Mouse (Mus musculus): ENCODE results near the gene Olfr1198.

Olfr1198 gene

DNA sequence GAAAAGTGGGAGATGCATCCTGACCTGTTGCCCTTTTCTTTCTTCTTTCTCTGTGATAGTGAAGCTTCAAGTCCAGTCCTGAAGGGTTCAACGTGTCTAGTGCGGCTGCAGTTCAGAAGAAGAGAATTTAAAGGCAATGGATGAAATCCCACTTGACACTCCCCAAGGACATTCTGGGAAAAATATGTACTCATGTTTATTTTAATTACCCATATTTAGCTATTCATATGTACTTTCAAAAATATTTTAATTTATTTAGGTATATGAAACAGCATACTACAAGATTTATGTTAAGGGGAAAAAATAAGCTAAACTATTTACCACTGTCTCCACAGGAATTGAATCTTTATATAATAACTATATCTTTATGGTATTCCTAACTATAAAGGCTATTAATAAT, at the start of gene Olfr1198:
Olfr1198 (minus strand) TSS at position 101 of the 400 bp plus-strand sequence.
- Histone ChIP-seq H3K9me3 (ENCODE audit: low read length) (no peaks in the 10 kb centered on the region), H3K4me1 (replicated peaks; ENCODE audit: low read depth, low read length) (no peaks in the 10 kb centered on the region), H3K36me3 (ENCODE audit: insufficient read depth, low read length) (no peaks in the 10 kb centered on the region), H3K27me3 (ENCODE audit: insufficient read depth, low read length) (no peaks in the 10 kb centered on the region), H3K4me3 (replicated peaks; ENCODE audit: low read length) (no peak within 1 kb of the TSS)
- no peak for TF ChIP-seq POU5F1 (IDR thresholded peaks at IDR 0.05; ENCODE audit: borderline replicate concordance, low read length)
- TF ChIP-seq CTCF (conservative IDR thresholded peaks at IDR 0.05; ENCODE audit: low read length) = no peak
- no peak for TF ChIP-seq NANOG (IDR thresholded peaks at IDR 0.05; ENCODE audit: borderline replicate concordance, low read length)

- Histone ChIP-seq H3K4me1 (replicated peaks; ENCODE audit: low read depth, low read length) (no peaks in the 10 kb centered on the region), H3K27me3 (ENCODE audit: insufficient read depth, low read length) (no peaks in the 10 kb centered on the region), H3K9me3 (ENCODE audit: low read length) (no peaks in the 10 kb centered on the region), H3K36me3 (ENCODE audit: insufficient read depth, low read length) (no peaks in the 10 kb centered on the region), H3K4me3 (replicated peaks; ENCODE audit: low read length) (no peak within 1 kb of the TSS)
- no peak for TF ChIP-seq CTCF (conservative IDR thresholded peaks at IDR 0.05; ENCODE audit: low read length)
- TF ChIP-seq POU5F1 (IDR thresholded peaks at IDR 0.05; ENCODE audit: borderline replicate concordance, low read length) = no peak
- TF ChIP-seq NANOG (IDR thresholded peaks at IDR 0.05; ENCODE audit: borderline replicate concordance, low read length) = no peak
Measured at GRCm38 (mm10) chr2:88792736-88793135, 41.6 kb upstream of the Olfr1198 start, which contains the start of gene Olfr1201. Gene Olfr1201 (plus strand): TSS chr2:88793036.

DNA sequence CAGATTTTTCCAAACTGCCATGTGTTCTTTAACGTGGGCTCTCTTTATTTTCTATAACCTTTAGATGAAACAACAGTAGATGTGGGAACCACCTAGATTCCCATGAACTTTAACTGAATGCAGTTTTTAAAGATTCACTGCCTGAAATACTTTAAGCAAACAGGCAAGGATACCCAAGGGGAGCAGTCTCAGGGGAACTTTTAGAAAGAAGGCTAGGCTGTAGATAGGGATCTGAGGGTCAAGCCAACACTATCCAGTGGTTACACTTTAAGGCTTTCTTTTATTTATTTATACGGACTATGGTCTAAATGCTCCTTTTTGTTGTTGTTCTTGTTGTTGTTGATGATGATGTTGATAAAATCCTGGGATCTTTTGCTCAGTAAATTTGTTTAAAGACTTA, 19.2 kb upstream of the Olfr1198 start, which contains the start of gene Olfr1200:
Olfr1200 (minus strand) TSS at position 101 of the 400 bp plus-strand sequence.
- Histone ChIP-seq H3K27me3 (ENCODE audit: insufficient read depth, low read length) (no peaks in the 10 kb centered on the region), H3K4me3 (replicated peaks; ENCODE audit: low read length) (no peak within 1 kb of the TSS), H3K36me3 (ENCODE audit: insufficient read depth, low read length) (no peaks in the 10 kb centered on the region), H3K9me3 (ENCODE audit: low read length) (no peaks in the 10 kb centered on the region), H3K4me1 (replicated peaks; ENCODE audit: low read depth, low read length) (no peaks in the 10 kb centered on the region)
- TF ChIP-seq CTCF (conservative IDR thresholded peaks at IDR 0.05; ENCODE audit: low read length) = no peak
- no peak for TF ChIP-seq POU5F1 (IDR thresholded peaks at IDR 0.05; ENCODE audit: borderline replicate concordance, low read length)

- no peak within 1 kb of the TSS for H3K4me3 ChIP-seq (replicated peaks; ENCODE audit: low read length)
- H3K27me3 ChIP-seq (ENCODE audit: insufficient read depth, low read length) = no peaks in the 10 kb centered on the region
- H3K36me3 ChIP-seq (ENCODE audit: insufficient read depth, low read length) = no peaks in the 10 kb centered on the region
- TF ChIP-seq POU5F1 (IDR thresholded peaks at IDR 0.05; ENCODE audit: borderline replicate concordance, low read length) (no peak), NANOG (IDR thresholded peaks at IDR 0.05; ENCODE audit: borderline replicate concordance, low read length) (no peak), CTCF (conservative IDR thresholded peaks at IDR 0.05; ENCODE audit: low read length) (no peak)
- H3K4me1 ChIP-seq (replicated peaks; ENCODE audit: low read depth, low read length) = no peaks in the 10 kb centered on the region
- H3K9me3 ChIP-seq (ENCODE audit: low read length) = no peaks in the 10 kb centered on the region
Measured at GRCm38 (mm10) chr2:88760369-88760768, 9.2 kb upstream of the Olfr1198 start, which contains the start of gene Olfr1199. Gene Olfr1199 (minus strand): TSS chr2:88760469.

- Histone ChIP-seq H3K27me3 (ENCODE audit: insufficient read depth, low read length) (no peaks in the 10 kb centered on the region), H3K4me3 (replicated peaks; ENCODE audit: low read length) (no peak overlapping the region), H3K36me3 (ENCODE audit: insufficient read depth, low read length) (no peaks in the 10 kb centered on the region), H3K4me1 (replicated peaks; ENCODE audit: low read depth, low read length) (no peaks in the 10 kb centered on the region), H3K9me3 (ENCODE audit: low read length) (peaks cover 40% of the 10 kb centered on the region)
- TF ChIP-seq NANOG (IDR thresholded peaks at IDR 0.05; ENCODE audit: borderline replicate concordance, low read length) = no peak
- no peak for TF ChIP-seq POU5F1 (IDR thresholded peaks at IDR 0.05; ENCODE audit: borderline replicate concordance, low read length)
Measured at GRCm38 (mm10) chr2:88743379-88743778, 7.8 kb downstream of the Olfr1198 start.

GRCm38 (mm10) chr2:88732266-88732665, 18.9 kb downstream of the Olfr1198 start, which contains the start of gene Olfr1197:
Gene Olfr1197 (minus strand): TSS chr2:88732366.
- Histone ChIP-seq H3K27me3 (ENCODE audit: insufficient read depth, low read length) (no peaks in the 10 kb centered on the region), H3K4me1 (replicated peaks; ENCODE audit: low read depth, low read length) (no peaks in the 10 kb centered on the region), H3K36me3 (ENCODE audit: insufficient read depth, low read length) (no peaks in the 10 kb centered on the region), H3K9me3 (ENCODE audit: low read length) (no peaks in the 10 kb centered on the region), H3K4me3 (replicated peaks; ENCODE audit: low read length) (no peak within 1 kb of the TSS)
- no peak for TF ChIP-seq CTCF (conservative IDR thresholded peaks at IDR 0.05; ENCODE audit: low read length)
- TF ChIP-seq NANOG (IDR thresholded peaks at IDR 0.05; ENCODE audit: borderline replicate concordance, low read length) = no peak
- TF ChIP-seq POU5F1 (IDR thresholded peaks at IDR 0.05; ENCODE audit: borderline replicate concordance, low read length) = no peak

- Histone ChIP-seq H3K4me3 (replicated peaks; ENCODE audit: low read length) (no peak within 1 kb of the TSS), H3K9me3 (ENCODE audit: low read length) (no peaks in the 10 kb centered on the region), H3K27me3 (ENCODE audit: insufficient read depth, low read length) (no peaks in the 10 kb centered on the region), H3K36me3 (ENCODE audit: insufficient read depth, low read length) (no peaks in the 10 kb centered on the region), H3K4me1 (replicated peaks; ENCODE audit: low read depth, low read length) (no peaks in the 10 kb centered on the region)
- TF ChIP-seq NANOG (IDR thresholded peaks at IDR 0.05; ENCODE audit: borderline replicate concordance, low read length) (no peak), CTCF (conservative IDR thresholded peaks at IDR 0.05; ENCODE audit: low read length) (no peak), POU5F1 (IDR thresholded peaks at IDR 0.05; ENCODE audit: borderline replicate concordance, low read length) (no peak)
Measured at GRCm38 (mm10) chr2:88704497-88704896, 46.7 kb downstream of the Olfr1198 start, which contains the start of gene Olfr1196. Gene Olfr1196 (minus strand): TSS chr2:88704597.
